ENCODE assay signal across 19 mouse cellular contexts in the genomic region with DNA sequence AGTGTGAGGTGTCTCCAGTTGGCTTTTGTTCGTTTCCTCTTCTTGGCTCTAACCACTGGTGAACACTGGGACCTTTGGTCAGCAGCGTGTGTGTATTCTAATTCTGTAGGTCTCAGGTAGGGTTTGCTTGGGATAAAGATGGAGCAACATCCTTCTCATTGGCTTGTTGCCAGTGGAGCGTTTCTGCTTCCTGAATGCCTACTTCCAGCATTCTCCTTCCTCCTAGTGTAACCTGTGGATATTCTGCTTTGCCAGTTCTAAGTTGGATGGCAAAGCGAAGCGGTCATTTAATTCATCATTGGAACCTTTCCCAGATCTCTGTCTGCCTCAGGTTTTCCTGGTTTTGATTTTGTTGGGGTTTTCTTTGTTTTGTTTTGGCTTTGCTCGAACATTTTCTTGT. TPM values are rescaled to one million over a fixed set of nuclear protein-coding genes. Genes with fewer than 3 reads are reported as not detected.
DNase-seq lines count a peak whose midpoint lies in the region; ATAC-seq and TF ChIP-seq lines count a peak whose summit lies in the region.
"Had no signal": no experiment of that assay in that cellular context is flagged by ENCODE, and none has a peak within 500 bp of the region (broad histone marks: within the 10 kb centered on the region; RNA-seq: fewer than 3 reads in every experiment).

No protein-coding gene starts in this region.

- H3K9me3 ChIP-seq in hindbrain, embryonic 13.5 days, result no peaks in the 10 kb centered on the region
- no peaks in the 10 kb centered on the region for H3K9me3 ChIP-seq in hindbrain, embryonic 14.5 days (ENCODE audit: control insufficient read depth, low read length)
- H3K9me3 ChIP-seq: forebrain, embryonic 12.5 days; heart, embryonic 15.5 days; neural tube, embryonic 15.5 days had no signal

- H3K27ac ChIP-seq in hindbrain, embryonic 13.5 days, result peak overlapping the region; percentile 32; the same call in 1 of the 2 replicates
- no peak overlapping the region for H3K27ac ChIP-seq in hindbrain, embryonic 14.5 days
- H3K27ac ChIP-seq: forebrain, embryonic 12.5 days; gastrocnemius, adult 2 months; heart, embryonic 15.5 days; kidney, postnatal 0 days; neural tube, embryonic 15.5 days had no signal

- no peak for TF ChIP-seq CTCF in lung, adult 2 months (IDR thresholded peaks at IDR 0.05; ENCODE audit: insufficient read depth, low read length)

- H3K4me1 ChIP-seq in hindbrain, embryonic 13.5 days (replicated peaks), result peaks cover 66% of the 10 kb centered on the region
- peaks cover 33% of the 10 kb centered on the region for H3K4me1 ChIP-seq in hindbrain, embryonic 14.5 days (replicated peaks; ENCODE audit: control insufficient read depth, insufficient read depth, low read length)
- H3K4me1 ChIP-seq in lung, adult 2 months (ENCODE audit: control insufficient read depth, insufficient read depth, low read length), result peaks cover 9% of the 10 kb centered on the region

- ATAC-seq in hindbrain, embryonic 13.5 days (ENCODE audit: low FRiP score), result no peak
- no peak for ATAC-seq in hindbrain, embryonic 14.5 days (ENCODE audit: low FRiP score)

- no peaks in the 10 kb centered on the region for H3K27me3 ChIP-seq in hindbrain, embryonic 13.5 days
- no peaks in the 10 kb centered on the region for H3K27me3 ChIP-seq in hindbrain, embryonic 14.5 days (ENCODE audit: control insufficient read depth, insufficient read depth, low read length)
- H3K27me3 ChIP-seq: heart, embryonic 15.5 days; neural tube, embryonic 15.5 days had no signal

- no peak for TF ChIP-seq POLR2A in lung, adult 2 months (IDR thresholded peaks at IDR 0.05; ENCODE audit: borderline replicate concordance, extremely low read depth, low read depth, low read length)

- no peak overlapping the region for H3K9ac ChIP-seq in hindbrain, embryonic 13.5 days
- H3K9ac ChIP-seq in hindbrain, embryonic 14.5 days, result no peak overlapping the region
- H3K9ac ChIP-seq: forebrain, embryonic 12.5 days; heart, embryonic 15.5 days; neural tube, embryonic 15.5 days had no signal

- peak; percentile 42 for DNase-seq in cerebellum, adult 9-10 months
- DNase-seq in cerebellum, adult 8-10 months, result no peak
- DNase-seq in hindbrain, embryonic 14.5 days (ENCODE audit: low spot score), result no peak
- peak; percentile 10 for DNase-seq in lung, postnatal 10 days
- DNase-seq in lung, adult 2 months, result no peak
- peak; percentile 17 for DNase-seq in NIH3T3 (ENCODE audit: low read depth)
- DNase-seq in spleen, postnatal 36 days (ENCODE audit: low spot score in 2 of 2), result no peak
- DNase-seq: adrenal gland, postnatal 25 days; embryo, embryonic 11 days; gastrocnemius, adult 2 months; heart, postnatal 36 days; lung, postnatal 4 days; right cerebral cortex, postnatal 14 days had no signal

- H3K36me3 ChIP-seq in hindbrain, embryonic 13.5 days, result no peaks in the 10 kb centered on the region
- no peaks in the 10 kb centered on the region for H3K36me3 ChIP-seq in hindbrain, embryonic 14.5 days (replicated peaks; ENCODE audit: control insufficient read depth, insufficient read depth)
- H3K36me3 ChIP-seq: forebrain, embryonic 12.5 days; heart, embryonic 15.5 days; neural tube, embryonic 15.5 days had no signal

- no peak overlapping the region for H3K4me2 ChIP-seq in hindbrain, embryonic 13.5 days
- no peak overlapping the region for H3K4me2 ChIP-seq in hindbrain, embryonic 14.5 days (replicated peaks)
- H3K4me2 ChIP-seq: forebrain, embryonic 12.5 days; heart, embryonic 15.5 days; neural tube, embryonic 15.5 days had no signal

- WGBS in hindbrain, embryonic 13.5 days, result 84% methylated on average over 6 of the region's 6 CpGs
- 67% methylated on average over 6 of the region's 6 CpGs for WGBS in hindbrain, embryonic 14.5 days
- WGBS in lung, adult 2 months, result 57% methylated on average over 6 of the region's 6 CpGs

- H3K4me3 ChIP-seq in hindbrain, embryonic 13.5 days, result no peak overlapping the region
- H3K4me3 ChIP-seq in hindbrain, embryonic 14.5 days (replicated peaks; ENCODE audit: low read length), result no peak overlapping the region
- no peak overlapping the region for H3K4me3 ChIP-seq in lung, adult 2 months (replicated peaks; ENCODE audit: extremely low read depth, low read depth, low read length)
- H3K4me3 ChIP-seq: forebrain, embryonic 12.5 days; gastrocnemius, adult 2 months; heart, embryonic 15.5 days; myocyte; neural tube, embryonic 15.5 days had no signal

RNA-seq across cellular contexts. Expression of a gene that starts 59.3 kb away (rescaled TPM):
- polyA plus RNA-seq in hindbrain, embryonic 13.5 days (2015; fragmentation: Nextera tagmentation; extraction: Ambion mirVana), result 37.1 and 42.7 TPM in 2 replicates
- polyA plus RNA-seq in hindbrain, embryonic 14.5 days (2014; fragmentation: Nextera tagmentation; extraction: Ambion mirVana), result 37.9 and 40.4 TPM in 2 replicates
- 39.1 and 43.4 TPM in 2 replicates for polyA plus RNA-seq in lung, adult 2 months (2012; rRNA removed)

Comparison
In these comparisons a context has a peak if more than half of its experiments do, and no peak if none do; other contexts are left out.
1. DNase-seq: peak in cerebellum, adult 9-10 months (single experiment), lung, postnatal 10 days (single experiment) and NIH3T3 (single experiment); none in cerebellum, adult 8-10 months (single experiment), hindbrain, embryonic 14.5 days (single experiment), lung, adult 2 months (single experiment) and spleen, postnatal 36 days (0 of 2).